Comparison of ENCODE assay signal across 9 mouse cellular contexts in genomic region chr6:135048956-135049355, GRCm38 (mm10). TPM values are rescaled to one million over a fixed set of nuclear protein-coding genes. Genes with fewer than 3 reads are reported as not detected.
DNase-seq lines count a peak whose midpoint lies in the region; ATAC-seq and TF ChIP-seq lines count a peak whose summit lies in the region.
"Had no signal": no experiment of that assay in that cellular context is flagged by ENCODE, and none has a peak within 500 bp of the region (broad histone marks: within the 10 kb centered on the region; RNA-seq: fewer than 3 reads in every experiment).

No protein-coding gene starts in this region.

- H3K36me3 ChIP-seq in heart, embryonic 10.5 days = no peaks in the 10 kb centered on the region
- no peaks in the 10 kb centered on the region for H3K36me3 ChIP-seq in kidney, embryonic 15.5 days
- no peaks in the 10 kb centered on the region for H3K36me3 ChIP-seq in lung, embryonic 14.5 days (ENCODE audit: insufficient read depth)

- H3K27me3 ChIP-seq in heart, embryonic 10.5 days (ENCODE audit: insufficient read depth, poor library complexity, severe bottlenecking) = peaks cover 11% of the 10 kb centered on the region
- no peaks in the 10 kb centered on the region for H3K27me3 ChIP-seq in kidney, embryonic 15.5 days
- H3K27me3 ChIP-seq in lung, embryonic 14.5 days (ENCODE audit: insufficient read depth, low read length) = no peaks in the 10 kb centered on the region

- WGBS in heart, embryonic 10.5 days = 75% methylated on average over 16 of the region's 16 CpGs
- 49% methylated on average over 16 of the region's 16 CpGs for WGBS in kidney, embryonic 15.5 days
- 61% methylated on average over 16 of the region's 16 CpGs for WGBS in lung, embryonic 14.5 days

- H3K9me3 ChIP-seq in heart, embryonic 10.5 days = no peaks in the 10 kb centered on the region
- no peaks in the 10 kb centered on the region for H3K9me3 ChIP-seq in kidney, embryonic 15.5 days (replicated peaks)
- no peaks in the 10 kb centered on the region for H3K9me3 ChIP-seq in lung, embryonic 14.5 days (ENCODE audit: low read depth, low read length)

- no peak overlapping the region for H3K4me2 ChIP-seq in kidney, embryonic 15.5 days
- H3K4me2 ChIP-seq in lung, embryonic 14.5 days = no peak overlapping the region

- no peaks in the 10 kb centered on the region for H3K4me1 ChIP-seq in heart, embryonic 10.5 days
- peaks cover 8% of the 10 kb centered on the region for H3K4me1 ChIP-seq in kidney, embryonic 15.5 days
- no peaks in the 10 kb centered on the region for H3K4me1 ChIP-seq in lung, embryonic 14.5 days (ENCODE audit: insufficient read depth)

- peak; percentile 94 for DNase-seq in heart, adult 11 months
- no peak for DNase-seq in heart, embryonic 10.5 days (ENCODE audit: low spot score)
- DNase-seq in cerebellum, adult 8-10 months = peak; percentile 32
- DNase-seq in lung, embryonic 14.5 days = peak; percentile 28
- DNase-seq in right cerebral cortex, adult 18-20 months = no peak
- no peak for DNase-seq in right cerebral cortex, postnatal 25 days
- no peak for DNase-seq in gastrocnemius, postnatal 25 days

- peak; percentile 59 for ATAC-seq in kidney, embryonic 15.5 days (replicated peaks; ENCODE audit: low FRiP score)
- ATAC-seq in lung, embryonic 14.5 days (ENCODE audit: insufficient read depth) = no peak

- TF ChIP-seq CTCF in lung, embryonic 14.5 days (IDR thresholded peaks at IDR 0.05; ENCODE audit: low read depth) = no peak

- no peak overlapping the region for H3K27ac ChIP-seq in heart, embryonic 10.5 days
- no peak overlapping the region; the same call in 1 of the 2 replicates for H3K27ac ChIP-seq in kidney, embryonic 15.5 days
- H3K27ac ChIP-seq in lung, embryonic 14.5 days (ENCODE audit: low read depth) = no peak overlapping the region

- no peak overlapping the region for H3K9ac ChIP-seq in kidney, embryonic 15.5 days
- no peak overlapping the region for H3K9ac ChIP-seq in lung, embryonic 14.5 days

- no peak overlapping the region for H3K4me3 ChIP-seq in heart, embryonic 10.5 days
- H3K4me3 ChIP-seq in kidney, embryonic 15.5 days (replicated peaks) = no peak overlapping the region
- no peak overlapping the region for H3K4me3 ChIP-seq in lung, embryonic 14.5 days (ENCODE audit: low read depth, low read length)

RNA-seq across cellular contexts. Expression of gene Gprc5a, which starts 16.5 kb away (rescaled TPM):
- 2.6 and 3.2 TPM in 2 replicates for polyA plus RNA-seq in heart, embryonic 10.5 days (2016; fragmentation: Nextera tagmentation; extraction: Ambion mirVana)
- polyA plus RNA-seq in kidney, embryonic 15.5 days (2015; fragmentation: Nextera tagmentation; extraction: Ambion mirVana) = 13.8 and 14.0 TPM in 2 replicates
- 42.5 and 48.7 TPM in 2 replicates for polyA plus RNA-seq in lung, embryonic 14.5 days (2014; fragmentation: Nextera tagmentation; extraction: Ambion mirVana)
- total RNA-seq in gastrocnemius, postnatal 25 days (2021) = under 1 TPM; 0.38 to 0.75 TPM
- total RNA-seq: midbrain, postnatal 0 days had no signal

RNA-seq across cellular contexts. Expression of gene Ddx47, which starts 37.5 kb away (rescaled TPM):
- 75.6 and 99.1 TPM in 2 replicates for polyA plus RNA-seq in heart, embryonic 10.5 days (2016; fragmentation: Nextera tagmentation; extraction: Ambion mirVana)
- polyA plus RNA-seq in kidney, embryonic 15.5 days (2015; fragmentation: Nextera tagmentation; extraction: Ambion mirVana) = 118 and 120 TPM in 2 replicates
- 119 and 120 TPM in 2 replicates for polyA plus RNA-seq in lung, embryonic 14.5 days (2014; fragmentation: Nextera tagmentation; extraction: Ambion mirVana)
- 10 to 100 TPM; 26.1 to 26.4 TPM for total RNA-seq in gastrocnemius, postnatal 25 days (2021)

Comparison
In these comparisons a context has a peak if more than half of its experiments do, and no peak if none do; other contexts are left out.
1. DNase-seq: peak in heart, adult 11 months (single experiment), cerebellum, adult 8-10 months (single experiment) and lung, embryonic 14.5 days (single experiment); none in heart, embryonic 10.5 days (single experiment), right cerebral cortex, adult 18-20 months (single experiment), right cerebral cortex, postnatal 25 days (single experiment) and gastrocnemius, postnatal 25 days (single experiment).